Mouse (Mus musculus) ES-Bruce4 (cell line): ENCODE results near the gene Eloa.
A peak's percentile ranks its signal among the peaks of the same experiment; 100 is the strongest.

Experiments
- CTCF ChIP-seq: IDR thresholded peaks from one replicate; pipeline ENCODE4 v1.8.1; 2011; ENCODE audit warnings: low read depth, low read length
- EP300 ChIP-seq: IDR thresholded peaks from 2 replicates; pipeline ENCODE4 v1.6.1; 2011; ENCODE audit warnings: low read depth, low read length; ENCODE audit not compliant: insufficient read depth
- POLR2A ChIP-seq: IDR thresholded peaks from one replicate; pipeline ENCODE4 v1.8.1; 2011; ENCODE audit warnings: low read length; ENCODE audit not compliant: insufficient read depth

- TF ChIP-seq CTCF (peak; percentile 71), POLR2A (no peak), EP300 (no peak)
Observed at GRCm38 (mm10) chr4:136053247-136053596, 31.7 kb upstream of the Eloa start, which contains the start of gene Rpl11.
